Mouse (Mus musculus): ENCODE measurements around the gene Mettl7a1. TPM values are rescaled to one million over a fixed set of nuclear protein-coding genes. Genes with fewer than 3 reads are reported as not detected.
"Not testable (repeated sequence)": the region's sequence is repeated elsewhere in the genome, so short reads cannot be mapped to it uniquely, and the experiment has no call there.

The Mettl7a1 gene
- polyA plus RNA-seq, 1 experiment from 2014 or later: 3.6 TPM

GRCm38 (mm10) chr15:100367119-100367518 lies 63.2 kb downstream of the Mettl7a1 start:
- Histone ChIP-seq H3K27me3 (ENCODE audit: insufficient read depth, poor library complexity, severe bottlenecking) (peaks cover 7% of the 10 kb centered on the region; the same call in 1 of the 2 replicates), H3K36me3 (no peaks in the 10 kb centered on the region), H3K9me3 (no peaks in the 10 kb centered on the region), H3K27ac (no peak overlapping the region), H3K4me1 (no peaks in the 10 kb centered on the region), H3K4me3 (no peak overlapping the region)
- WGBS: 77% methylated on average over 7 of the region's 7 CpGs
- DNase-seq (ENCODE audit: low spot score): no peak

- Histone ChIP-seq H3K9me3 (no peaks in the 10 kb centered on the region), H3K4me1 (no peaks in the 10 kb centered on the region), H3K27me3 (ENCODE audit: insufficient read depth, poor library complexity, severe bottlenecking) (no peaks in the 10 kb centered on the region), H3K27ac (no peak overlapping the region), H3K4me3 (no peak overlapping the region), H3K36me3 (no peaks in the 10 kb centered on the region)
- no peak for DNase-seq (ENCODE audit: low spot score)
- WGBS: 26% methylated on average over 5 of the region's 5 CpGs
Observed at GRCm38 (mm10) chr15:100375066-100375465, 71.1 kb downstream of the Mettl7a1 start.

GRCm38 (mm10) chr15:100377847-100378505 lies 74.0 kb downstream of the Mettl7a1 start:
- not testable (repeated sequence) for H3K4me3 ChIP-seq; H3K9me3 ChIP-seq; DNase-seq (ENCODE audit: low spot score); H3K27ac ChIP-seq; H3K27me3 ChIP-seq (ENCODE audit: insufficient read depth, poor library complexity, severe bottlenecking); H3K36me3 ChIP-seq; H3K4me1 ChIP-seq
- WGBS: 30% methylated on average over 4 of the region's 9 CpGs

Other genes starting within 250 kb of the Mettl7a1 start
- 36.0 and 36.1 TPM in 2 replicates for gene Atf1, start 76.3 kb upstream of the Mettl7a1 start, polyA plus RNA-seq (2016; fragmentation: Nextera tagmentation; extraction: Ambion mirVana)
- not detected in 2 replicates for gene Tmprss12, start 23.3 kb upstream of the Mettl7a1 start, polyA plus RNA-seq (2016; fragmentation: Nextera tagmentation; extraction: Ambion mirVana)
- not detected in 2 replicates for gene Mettl7a3, start 30.8 kb downstream of the Mettl7a1 start, polyA plus RNA-seq (2016; fragmentation: Nextera tagmentation; extraction: Ambion mirVana)
- 0.33 TPM in 1 of 2 replicates, not detected in the other for gene Methig1, start 49.0 kb downstream of the Mettl7a1 start, polyA plus RNA-seq (2016; fragmentation: Nextera tagmentation; extraction: Ambion mirVana)
- not detected in 2 replicates for gene Mettl7a2, start 49.1 kb downstream of the Mettl7a1 start, polyA plus RNA-seq (2016; fragmentation: Nextera tagmentation; extraction: Ambion mirVana)
- not detected in 2 replicates for gene Higd1c, start 60.4 kb downstream of the Mettl7a1 start, polyA plus RNA-seq (2016; fragmentation: Nextera tagmentation; extraction: Ambion mirVana)
- not detected in 2 replicates for gene Gm5475, start 118.0 kb downstream of the Mettl7a1 start, polyA plus RNA-seq (2016; fragmentation: Nextera tagmentation; extraction: Ambion mirVana)
- 20.4 and 24.5 TPM in 2 replicates for gene Slc11a2, start 120.9 kb downstream of the Mettl7a1 start, polyA plus RNA-seq (2016; fragmentation: Nextera tagmentation; extraction: Ambion mirVana)
- gene Letmd1, start 164.9 kb downstream of the Mettl7a1 start, polyA plus RNA-seq (2016; fragmentation: Nextera tagmentation; extraction: Ambion mirVana): 21.1 and 27.9 TPM in 2 replicates
- 11.6 and 13.6 TPM in 2 replicates for gene Csrnp2, start 191.3 kb downstream of the Mettl7a1 start, polyA plus RNA-seq (2016; fragmentation: Nextera tagmentation; extraction: Ambion mirVana)
- 22.4 TPM in 2 replicates for gene Tfcp2, start 247.9 kb downstream of the Mettl7a1 start, polyA plus RNA-seq (2016; fragmentation: Nextera tagmentation; extraction: Ambion mirVana)

All from heart, embryonic 10.5 days (tissue).